Mouse (Mus musculus) right cerebral cortex, postnatal 14 days (tissue): ENCODE measurements around the gene Msx3.

ENCODE experiments used
- DNase-seq: peaks from one replicate; pipeline ENCODE4 v3.0.0; 2022

Gene Msx3

DNA sequence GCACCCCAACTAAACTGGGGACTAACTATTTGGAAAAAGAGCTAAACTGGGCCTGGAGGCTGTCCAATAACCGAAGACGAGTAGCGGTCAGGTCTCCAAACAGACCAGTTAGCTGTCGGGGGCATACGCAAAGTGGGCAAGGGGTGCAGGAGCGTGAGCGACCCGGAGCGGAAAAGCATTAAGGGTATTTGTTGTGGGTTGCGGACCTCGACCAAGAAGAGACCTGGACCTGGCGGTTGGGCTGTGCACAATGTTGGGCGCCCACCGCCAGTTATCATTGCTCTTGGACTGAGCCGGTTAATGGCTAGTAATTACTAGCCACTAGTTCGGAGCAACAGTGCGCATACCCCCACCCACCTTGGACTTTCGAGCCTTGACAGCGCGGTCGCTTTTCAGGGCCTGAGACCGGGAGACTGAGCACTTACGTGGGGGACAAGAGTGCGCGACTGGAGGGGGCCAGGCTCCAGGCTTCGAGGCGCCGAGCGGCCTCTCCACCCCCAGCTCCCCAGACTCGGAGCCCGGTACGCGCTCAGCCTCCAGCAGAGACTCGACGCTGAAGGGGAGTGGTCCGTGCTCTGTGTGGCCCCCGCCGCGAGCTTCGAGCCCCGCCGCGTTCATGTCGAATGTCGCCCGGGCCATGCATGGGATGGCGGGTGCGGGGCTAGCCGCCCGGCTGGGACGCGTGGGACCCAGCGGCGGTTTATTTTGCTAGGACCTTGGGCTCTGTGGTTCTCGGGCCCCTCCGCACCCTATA lies at the start of gene Msx3:
Gene Msx3 (minus strand): TSS at position 729 of the 754 bp plus-strand sequence.
- no peak for DNase-seq

DNA sequence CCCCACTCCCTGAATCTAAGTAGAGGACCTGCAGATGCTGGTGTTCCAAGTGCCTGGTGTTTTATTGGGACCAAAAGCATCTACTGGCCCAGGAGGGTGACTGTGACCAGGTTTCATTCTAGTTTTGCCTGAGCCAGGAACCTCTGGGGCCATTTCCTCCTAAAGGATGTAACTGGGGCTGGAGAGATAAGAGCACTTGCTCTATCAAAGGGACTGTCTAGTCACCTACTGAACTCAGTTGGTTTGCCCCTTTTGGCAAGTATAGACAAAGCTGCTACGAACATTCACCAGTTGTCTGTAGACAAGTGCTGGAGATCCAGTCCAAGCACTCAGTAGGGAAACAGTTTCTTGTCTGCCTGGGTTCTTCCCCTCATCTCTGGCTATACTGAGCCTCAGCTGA lies 49.6 kb upstream of the Msx3 start:
- DNase-seq = no peak

DNA sequence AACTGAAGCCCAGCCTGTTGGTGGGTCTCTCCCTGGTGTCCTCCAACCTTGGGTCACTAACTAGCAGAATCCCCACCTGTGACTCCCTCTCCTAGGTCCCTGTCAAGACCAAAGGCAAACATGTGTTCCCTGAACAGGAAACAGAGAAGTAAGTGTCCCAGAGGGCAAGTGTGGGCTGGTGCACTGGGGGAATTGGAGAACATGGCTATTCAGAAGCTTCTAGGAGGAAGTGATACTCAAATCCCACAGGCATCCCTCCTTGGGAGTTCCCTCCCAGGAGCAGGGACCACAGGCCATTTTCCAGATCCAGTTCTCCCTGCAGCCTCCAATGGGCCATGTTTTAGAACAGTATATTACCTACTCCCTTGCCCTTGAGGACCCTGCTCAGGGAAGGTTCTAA lies 47.2 kb upstream of the Msx3 start:
- DNase-seq = no peak

DNA sequence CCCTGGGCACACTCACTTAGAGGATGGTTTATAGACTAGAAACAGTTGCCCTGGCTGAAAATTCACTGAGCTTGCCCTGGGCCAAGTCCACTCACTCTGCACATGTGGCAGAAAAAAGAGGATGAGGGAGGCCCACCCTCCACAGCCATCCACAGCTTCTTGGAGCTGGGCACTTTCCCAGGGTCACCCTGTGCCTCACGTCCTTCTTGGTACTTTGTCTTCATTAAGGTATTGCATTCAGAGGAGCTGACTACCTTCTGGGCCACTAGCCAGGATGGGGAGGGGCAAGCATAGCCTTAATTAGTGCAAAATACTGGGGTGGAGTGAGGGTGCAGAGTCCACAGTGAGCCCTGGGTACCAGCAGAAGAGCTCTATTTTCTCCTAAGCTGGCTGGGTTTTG lies 46.7 kb upstream of the Msx3 start:
- no peak for DNase-seq

DNA sequence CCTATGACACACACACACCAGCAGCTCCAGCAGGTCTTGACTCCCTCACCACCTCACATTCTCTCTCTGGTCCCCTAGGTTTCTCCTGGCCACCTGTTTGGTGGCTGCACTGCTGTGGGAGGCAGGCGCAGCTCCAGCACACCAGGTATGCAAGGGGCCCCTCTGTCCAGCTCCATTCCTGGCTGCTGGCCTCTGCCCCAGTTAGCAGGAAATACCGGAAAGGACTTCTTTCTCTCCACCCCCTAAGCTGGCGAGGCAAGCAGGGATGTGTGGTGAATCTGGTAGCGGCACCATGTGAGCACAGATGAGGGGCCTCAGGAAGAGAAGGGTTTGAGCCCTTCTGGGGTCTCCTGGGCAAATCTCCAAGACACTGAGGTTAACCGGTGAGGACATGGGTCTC lies 46.1 kb upstream of the Msx3 start:
- DNase-seq = no peak

DNA sequence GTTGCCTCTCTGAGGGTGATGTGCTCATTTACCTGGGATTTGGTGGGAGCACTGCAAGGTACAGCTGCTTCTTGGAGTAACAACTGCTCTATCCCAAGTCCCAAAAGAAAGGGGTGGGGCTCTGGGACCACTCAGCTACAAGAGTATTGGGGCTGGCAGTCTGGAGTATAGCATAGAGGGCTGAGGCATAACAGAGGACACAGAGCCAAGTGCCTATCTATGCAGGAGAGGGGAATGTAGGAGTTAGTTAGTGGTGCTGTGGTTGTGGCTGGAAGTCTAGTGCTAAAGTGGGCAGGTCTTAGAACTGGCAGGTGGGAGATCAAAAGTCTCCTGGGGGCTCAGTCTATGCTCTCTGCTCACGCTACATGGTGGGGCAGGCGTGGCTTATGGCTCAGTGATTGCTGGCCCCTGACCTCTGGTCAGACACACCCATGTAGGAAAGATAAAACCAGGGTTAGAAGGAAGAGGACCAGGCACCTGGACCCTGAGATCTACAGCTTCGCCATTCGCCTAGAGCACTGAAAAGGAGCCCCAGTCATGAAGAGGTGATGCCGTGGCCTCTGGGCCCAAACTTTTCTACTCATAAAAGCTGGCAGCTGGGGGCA lies 44.1 kb upstream of the Msx3 start, which contains the start of gene Prap1:
Gene Prap1 (plus strand): TSS at position 472 of the 605 bp plus-strand sequence.
- no peak for DNase-seq

DNA sequence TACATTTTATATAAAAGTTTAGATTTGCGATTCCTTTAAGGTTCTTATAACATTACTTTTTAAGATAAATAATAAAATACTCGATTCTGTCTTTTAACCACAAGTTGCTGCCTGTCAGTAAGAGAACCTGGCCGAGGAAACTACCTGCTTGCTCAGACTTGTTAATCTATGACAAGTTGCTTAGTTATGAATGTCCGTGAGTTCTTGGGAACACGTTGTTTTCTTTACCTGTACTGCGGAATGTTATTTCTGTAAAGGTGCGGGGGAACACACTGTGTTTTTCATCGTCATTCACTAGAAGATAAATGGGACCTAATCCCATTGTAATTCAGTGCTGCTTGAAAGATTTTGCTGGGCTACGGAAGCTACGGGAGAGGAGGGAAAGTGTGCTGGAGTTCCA lies 41.7 kb upstream of the Msx3 start:
- no peak for DNase-seq

DNA sequence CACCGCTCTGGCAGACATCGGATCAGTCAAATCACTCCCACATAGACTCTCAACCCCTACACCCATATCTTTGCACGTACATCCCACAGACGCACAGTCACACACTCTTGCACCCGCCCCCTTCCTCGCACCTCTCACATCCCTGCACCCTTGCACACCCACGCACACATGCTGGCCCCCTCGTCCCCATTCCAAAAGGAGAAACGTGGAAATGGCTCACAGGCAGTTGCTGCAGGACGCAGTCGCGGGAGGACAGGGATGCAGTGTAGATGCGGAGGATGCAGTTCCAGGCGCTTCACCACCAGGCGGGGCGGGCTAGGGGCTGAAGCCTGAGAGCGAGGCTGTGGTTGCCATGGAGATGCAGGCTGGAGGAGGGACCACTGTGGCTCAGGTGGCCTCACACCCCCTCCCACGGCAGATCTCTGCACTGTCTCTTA lies 33.4 kb upstream of the Msx3 start, which contains the start of gene Caly:
Gene Caly (minus strand): TSS at position 307 of the 437 bp plus-strand sequence.
- DNase-seq = peak; percentile 92

DNA sequence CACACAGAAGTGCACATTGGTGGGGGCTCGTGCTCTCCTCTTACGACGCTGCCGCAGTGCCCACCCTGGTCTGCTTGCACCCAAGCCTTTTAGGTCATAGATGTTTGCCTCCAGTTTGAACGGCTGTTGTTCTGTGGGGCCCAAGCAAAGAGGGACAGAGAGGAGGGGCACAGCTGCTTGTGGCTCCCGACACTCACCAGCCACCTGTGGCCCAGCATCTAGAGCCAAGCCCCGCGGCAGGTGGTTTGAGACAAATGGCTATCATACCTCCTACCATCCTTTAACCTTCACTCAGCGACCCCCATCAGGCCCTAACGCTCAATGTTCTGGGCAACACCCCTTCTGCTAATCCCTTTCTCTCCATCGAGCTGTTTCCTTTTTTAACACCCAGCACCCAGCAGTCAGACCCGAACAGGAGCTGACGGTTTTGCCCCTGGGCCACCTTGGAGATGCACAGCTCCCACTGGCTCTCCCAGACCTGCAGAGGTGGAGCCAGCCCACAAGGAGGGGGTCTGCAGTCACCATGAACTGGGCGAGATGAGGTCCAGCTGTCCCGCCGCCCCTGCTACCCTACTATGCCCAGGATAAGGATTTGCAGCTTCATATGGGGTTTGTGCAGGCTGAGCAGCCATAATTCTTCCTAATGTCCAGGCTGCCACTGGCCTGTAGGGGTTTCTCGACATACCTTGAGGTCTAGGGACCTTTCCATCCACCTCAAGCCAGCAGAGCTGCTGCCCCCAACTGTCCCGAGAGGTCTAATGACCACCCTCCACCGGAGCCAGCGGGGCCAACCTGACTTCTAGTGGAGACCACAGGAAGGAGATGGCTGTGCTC lies 32.7 kb upstream of the Msx3 start:
- peak; percentile 48 for DNase-seq

DNA sequence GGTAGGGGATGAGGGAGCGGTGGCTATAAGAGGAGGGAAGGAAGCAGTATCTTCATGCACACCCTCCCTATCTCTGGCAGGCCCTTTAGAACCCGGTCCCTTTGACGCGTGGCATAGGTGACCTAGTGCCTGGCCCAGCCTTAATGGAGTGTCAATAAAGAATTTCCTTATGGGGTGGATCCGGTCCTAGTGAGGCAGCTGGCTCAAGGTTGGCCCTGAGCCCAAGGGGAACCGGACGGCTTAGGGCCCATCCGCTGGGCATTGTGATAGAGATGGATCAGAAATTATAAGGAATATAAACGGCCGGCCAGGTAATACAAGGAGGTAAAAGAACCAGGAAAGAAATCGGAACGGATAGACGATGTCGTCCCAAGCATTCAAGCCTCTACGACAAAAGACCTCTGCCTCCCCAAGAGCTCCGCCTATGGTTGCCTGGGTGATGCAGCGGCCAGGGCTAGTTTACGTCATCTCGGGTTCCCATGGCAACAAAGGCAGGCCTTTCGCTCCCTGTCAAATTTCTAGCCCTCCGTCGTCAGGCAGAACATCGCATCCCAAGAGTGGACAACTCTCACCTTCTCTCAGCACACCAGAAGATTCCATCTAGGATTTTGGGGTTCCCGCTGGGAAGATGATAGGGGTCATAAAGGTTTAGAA lies 31.7 kb upstream of the Msx3 start:
- peak; percentile 88 for DNase-seq

DNA sequence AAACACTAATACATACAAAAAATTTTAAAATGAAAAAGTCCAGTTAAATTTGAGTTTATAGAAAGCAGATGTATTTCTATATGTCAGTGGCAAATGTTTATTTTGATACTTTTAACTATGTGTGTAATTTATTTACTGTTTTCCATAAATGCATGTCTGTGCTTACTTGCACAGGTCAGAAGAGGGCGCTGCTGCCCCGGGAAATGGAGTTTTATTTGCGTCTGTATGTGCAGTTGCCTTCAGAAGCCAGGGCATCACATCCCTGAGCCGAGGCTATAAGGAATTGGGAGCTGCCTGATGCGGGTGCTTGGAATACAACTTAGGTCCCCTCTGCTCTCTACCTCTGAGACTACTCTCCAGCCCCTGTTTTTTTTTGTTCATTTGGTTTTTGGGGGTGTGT lies 29.8 kb upstream of the Msx3 start:
- peak; percentile 78 for DNase-seq

DNA sequence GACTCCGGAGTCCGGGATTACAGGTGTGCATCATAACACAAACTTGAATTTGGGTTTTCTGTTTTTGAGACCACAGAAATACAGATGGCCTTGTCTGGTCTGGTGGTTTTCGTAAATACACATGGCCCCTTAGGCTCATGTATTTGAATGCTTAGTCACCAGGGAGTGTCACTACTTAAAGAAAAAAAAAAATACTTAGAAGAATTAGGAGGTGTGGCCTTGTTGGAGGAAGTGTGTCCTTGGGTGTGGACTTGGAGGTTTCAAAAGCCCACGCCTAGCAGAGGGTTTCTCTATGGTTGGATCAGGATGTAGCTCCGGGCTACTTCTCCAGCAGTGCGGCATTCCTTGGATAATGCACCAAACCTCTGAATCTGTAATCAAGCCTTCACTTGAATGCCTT lies 28.8 kb upstream of the Msx3 start:
- no peak for DNase-seq

DNA sequence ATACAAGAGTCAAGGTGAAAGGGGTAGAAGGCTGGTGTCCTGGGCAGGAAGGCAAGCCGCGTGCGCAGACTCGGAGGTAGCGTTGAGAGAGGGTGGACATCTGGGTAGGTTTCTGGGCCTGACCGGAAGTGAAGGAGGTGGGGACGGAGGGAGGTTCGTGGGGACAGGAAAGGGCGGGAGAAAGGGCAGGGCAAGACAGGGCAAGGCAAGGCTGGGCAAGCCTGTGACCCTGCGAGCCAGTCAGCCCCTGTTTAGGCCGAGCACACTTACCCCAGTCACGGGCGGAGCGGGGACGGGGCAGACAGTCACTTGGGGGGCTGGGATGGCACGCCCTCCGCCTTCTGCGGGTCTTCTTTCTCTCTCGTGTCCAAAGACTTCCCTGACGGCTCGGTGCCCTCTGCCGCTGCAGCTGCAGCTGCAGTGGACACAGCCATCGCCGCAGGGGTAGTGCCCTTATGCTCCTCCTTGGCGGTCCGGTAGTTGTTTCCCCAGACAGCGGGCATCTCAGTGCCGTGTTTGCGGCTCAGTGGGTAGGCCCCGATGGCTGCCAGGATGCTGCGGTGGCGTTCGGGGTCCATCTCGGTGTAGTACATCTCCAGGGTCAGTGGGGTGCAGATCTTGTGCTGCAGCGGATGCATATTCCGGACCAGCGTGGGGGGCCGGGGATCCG lies 21.3 kb upstream of the Msx3 start:
- no peak for DNase-seq

DNA sequence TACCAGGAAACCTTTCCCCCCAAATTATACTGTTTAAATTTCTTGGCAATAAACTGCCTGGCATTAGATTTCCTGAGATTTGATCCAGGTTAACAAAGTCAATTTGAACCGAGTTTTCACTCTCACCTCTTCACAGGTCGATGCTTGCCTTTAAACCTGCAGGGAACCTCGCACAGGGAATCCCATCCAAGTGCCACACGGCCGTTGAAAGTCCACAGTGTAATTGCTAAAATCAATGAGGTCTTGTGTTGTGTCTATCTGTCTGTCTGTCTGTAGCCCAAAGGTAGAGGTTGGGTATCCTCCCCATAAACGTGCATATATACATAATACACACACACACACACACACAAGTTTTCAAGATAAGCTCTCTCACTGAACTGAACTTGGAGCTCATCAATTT lies 18.5 kb upstream of the Msx3 start:
- DNase-seq = no peak

DNA sequence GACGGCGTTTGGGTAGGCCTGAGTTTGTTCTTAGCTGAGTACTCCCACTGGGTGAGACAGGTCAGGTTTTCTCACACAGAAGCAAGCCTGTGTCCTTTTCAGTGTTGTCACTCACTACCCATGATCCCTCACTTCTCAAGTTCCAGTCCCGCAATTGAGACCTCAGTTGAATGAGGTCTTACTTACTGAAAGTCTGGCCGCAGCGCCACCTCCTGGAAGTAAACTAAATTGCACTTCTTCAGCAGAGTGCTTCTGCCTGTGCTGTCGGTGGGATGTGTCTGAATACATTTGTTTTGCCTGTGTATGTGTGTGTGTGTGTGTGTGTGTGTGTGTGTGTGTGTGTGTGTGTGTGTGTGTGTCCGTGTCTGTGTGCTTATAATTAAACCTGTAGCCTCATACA lies 14.2 kb upstream of the Msx3 start:
- DNase-seq = peak; percentile 85

DNA sequence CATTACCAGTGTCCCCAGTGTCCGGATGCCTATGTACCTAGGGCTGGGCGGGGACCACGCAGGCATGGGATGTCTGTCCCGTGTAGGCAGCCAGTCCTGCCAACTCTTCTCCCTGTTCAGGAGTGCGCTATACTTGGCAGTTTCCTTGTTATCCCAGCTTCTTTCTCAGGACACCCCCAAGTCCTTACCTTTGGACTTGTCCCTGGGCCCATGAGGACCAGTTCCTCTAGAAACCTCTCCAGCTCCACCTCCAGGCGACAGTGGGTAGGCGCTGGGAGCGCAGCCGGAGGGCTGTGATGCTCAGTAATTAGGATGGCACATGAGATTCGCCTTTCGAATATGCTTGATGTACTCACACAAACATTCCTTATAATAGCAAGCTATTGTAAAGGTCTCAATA lies 13.4 kb upstream of the Msx3 start:
- DNase-seq = no peak

DNA sequence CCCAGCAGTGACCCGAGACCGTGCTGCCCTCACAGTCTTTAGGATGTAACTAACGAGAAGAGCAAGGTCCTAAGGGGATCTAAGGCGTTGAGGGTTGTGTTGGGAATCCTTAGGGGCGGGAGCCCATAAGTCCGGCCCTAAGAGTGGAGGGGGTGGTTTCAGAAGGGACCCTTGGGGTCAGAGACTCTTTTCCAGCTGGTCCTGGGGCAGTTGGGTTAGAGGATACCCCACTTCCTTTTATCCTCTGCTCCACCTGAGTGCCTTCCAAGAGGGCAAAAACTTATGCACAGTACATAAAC lies 12.9 kb upstream of the Msx3 start:
- DNase-seq = no peak

DNA sequence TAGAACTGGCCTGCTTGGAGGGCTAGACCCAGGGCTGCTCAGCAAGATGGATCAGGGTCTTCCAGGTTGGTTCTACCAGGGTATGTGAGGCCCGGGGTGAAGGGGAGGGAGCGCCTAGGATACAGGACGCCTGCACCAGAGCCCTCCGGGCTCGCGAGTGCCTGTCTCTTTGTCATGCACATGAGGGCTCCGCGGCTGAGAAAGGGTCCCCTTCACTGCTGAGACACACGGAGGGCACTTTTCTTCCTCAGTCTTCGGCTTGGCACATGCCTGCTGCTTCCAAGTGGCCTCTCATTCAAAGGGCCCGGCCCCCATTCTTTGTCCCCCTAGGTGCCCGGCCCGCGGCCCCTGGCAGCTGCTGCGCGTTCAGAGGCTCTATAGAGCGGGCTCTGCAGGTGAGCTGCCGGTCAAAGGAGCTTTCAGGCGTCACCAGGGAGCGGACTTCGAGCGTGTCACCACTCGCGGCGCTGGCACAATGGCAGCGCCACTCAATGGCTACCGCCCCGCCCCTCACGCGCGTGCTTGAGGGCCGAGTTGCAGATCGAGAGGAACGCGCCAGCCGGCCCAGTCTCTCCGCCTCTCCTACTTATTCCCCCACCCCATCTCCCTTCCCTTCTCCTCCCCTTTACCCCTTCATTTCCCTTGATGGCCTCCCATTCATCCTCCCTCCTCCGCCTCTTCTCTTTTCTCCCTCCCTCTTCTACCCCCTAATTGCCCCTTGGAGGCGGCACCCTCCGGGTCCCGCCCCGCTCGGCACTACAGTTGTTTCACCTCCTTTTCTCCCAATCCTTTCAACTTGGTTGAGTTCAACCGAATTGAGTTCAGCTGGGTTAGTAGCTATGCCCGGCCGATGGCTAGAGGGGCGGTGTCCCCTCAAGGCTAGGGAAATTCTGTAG lies 12.3 kb upstream of the Msx3 start:
- DNase-seq = no peak

DNA sequence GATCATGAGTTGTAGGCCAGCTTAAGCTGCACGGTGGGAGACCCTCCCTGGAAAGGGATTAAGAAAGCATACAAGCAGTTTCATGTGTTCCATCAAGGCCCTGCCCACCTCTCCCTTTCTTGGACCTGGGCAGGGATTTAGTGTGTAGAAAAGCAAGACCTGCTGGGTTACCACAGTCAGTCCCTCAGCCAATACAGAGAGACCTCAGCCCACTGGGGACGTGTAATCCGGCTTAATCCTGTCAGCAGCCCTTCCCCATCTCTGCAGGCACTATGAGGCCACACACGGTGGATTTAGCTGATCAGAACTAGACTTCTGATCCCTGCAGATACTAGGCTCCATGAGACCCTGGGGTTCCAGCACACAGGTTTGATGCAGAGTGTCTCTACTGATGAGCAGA lies 10.7 kb upstream of the Msx3 start:
- no peak for DNase-seq

DNA sequence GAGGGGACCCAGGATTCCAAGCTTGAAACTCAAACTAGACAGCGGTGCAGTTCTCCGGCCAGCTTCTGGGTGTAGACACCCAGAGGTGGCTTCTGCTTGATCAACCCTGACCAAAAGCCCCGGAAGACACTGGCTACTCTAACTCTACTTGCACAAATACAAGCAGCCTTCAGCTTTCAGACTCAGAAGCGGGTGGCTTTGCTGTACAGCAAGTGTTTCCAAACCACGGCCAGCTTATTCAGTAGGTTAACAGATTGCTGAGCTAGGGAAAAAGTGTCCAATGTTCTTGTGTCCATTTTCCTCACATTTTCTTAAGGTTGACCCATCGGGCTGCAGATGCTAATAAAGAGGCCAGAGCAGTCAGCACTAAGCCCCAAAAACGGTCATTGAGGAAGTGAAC lies 9.6 kb upstream of the Msx3 start:
- no peak for DNase-seq
